Mouse (Mus musculus) effector memory CD4-positive, alpha-beta T cell, adult 7 months (primary cell): Measurements from ENCODE around the gene Olfr692. TPM values are rescaled to one million over a fixed set of nuclear protein-coding genes. Genes with fewer than 3 reads are reported as not detected.

Experiments
- polyA plus RNA-seq: library from polyadenylated mRNA; unstranded; fragments of 100-300 nt; shearing (Covaris generic); gene quantifications from one replicate; pipeline ENCODE4 v1.2.1, GENCODE M21; 2017

Olfr692 gene
- polyA plus RNA-seq: not detected

GRCm38 (mm10) chr7:105367930-105368329, at the start of gene Olfr692:
Gene Olfr692, plus strand, starts transcription at chr7:105368230.

DNA sequence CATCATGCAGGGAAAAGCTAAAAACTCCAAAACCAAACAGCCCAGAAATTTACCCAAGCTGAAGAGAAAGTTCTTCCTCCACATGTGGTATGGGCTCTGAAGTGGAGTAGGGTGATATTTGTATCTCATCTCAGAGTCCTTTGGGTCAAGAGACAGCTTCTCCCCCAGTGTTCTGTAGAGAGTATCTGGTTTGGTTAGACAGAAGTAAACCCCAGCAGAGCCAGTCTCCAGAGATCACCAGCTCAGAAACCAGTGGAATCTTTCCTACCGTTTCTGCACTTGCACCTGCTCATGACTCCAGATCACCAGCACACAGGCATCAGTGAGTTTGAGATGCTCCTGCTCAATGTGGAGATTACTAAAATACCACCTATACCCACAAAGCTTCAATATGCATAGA, 34.0 kb upstream of the Olfr692 start, which contains the start of gene Olfr690:
Olfr690 (minus strand) TSS at position 101 of the 400 bp plus-strand sequence.

DNA sequence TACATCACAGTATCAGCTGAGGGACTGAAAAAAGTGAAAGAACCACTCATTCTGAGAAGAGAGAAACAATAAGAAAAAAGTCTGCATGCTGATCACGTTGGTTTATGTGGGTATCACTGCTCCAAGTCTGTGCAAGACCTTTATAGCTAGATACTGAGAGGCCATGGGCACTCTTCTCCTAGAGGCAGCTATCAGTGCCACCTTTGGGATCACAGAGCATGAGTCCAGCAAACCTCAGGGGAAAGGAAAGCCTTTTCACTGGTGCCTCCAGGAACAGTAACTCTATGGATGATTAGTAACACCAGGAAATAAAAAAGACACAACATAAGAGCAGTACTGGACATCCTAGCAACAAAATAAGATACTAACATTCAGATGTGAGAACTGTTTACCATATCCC, 25.9 kb upstream of the Olfr692 start, which contains the start of gene Olfr691:
Olfr691 (minus strand) TSS at position 101 of the 400 bp plus-strand sequence.

DNA sequence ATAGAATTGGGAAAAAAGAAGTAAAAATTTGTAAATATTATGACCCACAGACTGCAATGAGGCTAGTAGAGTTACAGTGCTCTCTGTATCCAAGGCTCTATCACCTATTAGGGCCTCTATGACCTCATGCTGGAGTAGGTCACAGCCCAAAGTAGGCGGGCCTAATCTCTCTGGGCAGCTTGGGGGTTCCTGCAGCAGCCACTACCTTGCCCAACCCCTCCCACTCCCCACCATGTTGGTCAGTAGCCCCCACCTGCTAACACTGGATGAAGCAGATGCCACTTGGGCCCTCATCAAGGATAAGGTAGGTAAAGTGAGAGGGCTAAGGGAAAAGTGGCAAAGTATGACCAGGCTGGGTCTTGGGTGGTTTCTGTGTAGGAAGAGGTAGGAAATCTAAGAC, 6.8 kb downstream of the Olfr692 start, which contains the start of gene Gm5901:
Gm5901 (plus strand) TSS at position 173 of the 400 bp plus-strand sequence.

GRCm38 (mm10) chr7:105399935-105400624, 32.0 kb downstream of the Olfr692 start, which contains the start of gene Fam160a2:
Gene Fam160a2, minus strand, starts transcription at chr7:105400054.

GRCm38 (mm10) chr7:105404268-105404667, 36.2 kb downstream of the Olfr692 start, which contains the start of gene Cnga4:
Gene Cnga4, plus strand, starts transcription at chr7:105404568.

Other genes with a start within 250 kb of the Olfr692 start
- gene Olfr683, start 221.2 kb upstream of the Olfr692 start, polyA plus RNA-seq: not detected
- gene Olfr684, start 204.6 kb upstream of the Olfr692 start, polyA plus RNA-seq: 0.12 TPM
- not detected for gene Olfr685, start 182.2 kb upstream of the Olfr692 start, polyA plus RNA-seq
- gene Olfr686, start 160.7 kb upstream of the Olfr692 start, polyA plus RNA-seq: not detected
- gene Olfr688, start 80.1 kb upstream of the Olfr692 start, polyA plus RNA-seq: not detected
- 0.17 TPM for gene Olfr689, start 57.1 kb upstream of the Olfr692 start, polyA plus RNA-seq
- gene Olfr690, start 34.1 kb upstream of the Olfr692 start, polyA plus RNA-seq: not detected
- 0.43 TPM for gene Olfr691, start 26.0 kb upstream of the Olfr692 start, polyA plus RNA-seq
- not detected for gene Gm5901, start 6.8 kb downstream of the Olfr692 start, polyA plus RNA-seq
- gene Fam160a2, start 31.8 kb downstream of the Olfr692 start, polyA plus RNA-seq: 57.6 TPM
- not detected for gene Cnga4, start 36.3 kb downstream of the Olfr692 start, polyA plus RNA-seq
- not detected for gene Cckbr, start 57.5 kb downstream of the Olfr692 start, polyA plus RNA-seq
- not detected for gene Cavin3, start 114.1 kb downstream of the Olfr692 start, polyA plus RNA-seq
- gene Smpd1, start 186.1 kb downstream of the Olfr692 start, polyA plus RNA-seq: 18.3 TPM
- 8.5 TPM for gene Apbb1, start 213.4 kb downstream of the Olfr692 start, polyA plus RNA-seq
- gene Hpx, start 231.9 kb downstream of the Olfr692 start, polyA plus RNA-seq: not detected